Mouse (Mus musculus): ENCODE data around the gene Erh. TPM values are rescaled to one million over a fixed set of nuclear protein-coding genes. Genes with fewer than 3 reads are reported as not detected.

Gene Erh
- total and polyA plus RNA-seq, 3 experiments = 74.3 to 279 (median 121) TPM

DNA sequence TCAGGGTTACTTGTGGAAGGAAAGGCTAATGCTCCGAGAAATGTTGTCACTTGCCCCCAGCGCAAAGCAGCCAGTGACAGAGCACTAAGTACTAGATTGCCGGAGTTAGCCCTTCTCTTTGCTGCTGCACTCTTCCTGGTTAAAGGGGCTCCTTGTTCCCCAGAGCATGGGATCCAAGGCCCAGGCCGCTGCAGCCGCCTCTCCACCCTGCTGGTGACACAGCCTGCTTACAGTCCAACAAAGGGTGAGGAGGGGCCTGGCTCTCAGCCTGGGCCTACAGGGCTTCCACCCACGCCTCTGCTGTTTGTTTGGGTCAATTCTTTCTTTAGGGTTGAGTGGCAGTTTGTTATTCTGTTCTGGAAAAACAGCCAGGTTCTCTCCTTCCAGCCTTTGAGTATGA lies 45.4 kb downstream of the Erh start:
- H3K4me1 ChIP-seq (ENCODE audit: insufficient read depth, low read depth, low read length) = no peaks in the 10 kb centered on the region
- TF ChIP-seq TAL1 (conservative IDR thresholded peaks at IDR 0.05; ENCODE audit: low read depth, low read length) = no peak
- no peak for TF ChIP-seq GATA2 (IDR thresholded peaks at IDR 0.05; ENCODE audit: borderline replicate concordance, low read depth, low read length)
- no peak for TF ChIP-seq CTCF (IDR thresholded peaks at IDR 0.05; ENCODE audit: low read depth, low read length)
- no peak for TF ChIP-seq GATA1 (IDR thresholded peaks at IDR 0.05; ENCODE audit: borderline replicate concordance, low read length)
- no peak for TF ChIP-seq POLR2AphosphoS5 (IDR thresholded peaks at IDR 0.05; ENCODE audit: insufficient replicate concordance, low read depth, low read length)
- ATAC-seq (ENCODE audit: extremely low read depth, insufficient number of reproducible peaks, low FRiP score, poor library complexity, severe bottlenecking) (no peak), DNase-seq (ENCODE audit: low spot score) (no peak)
- H3K36me3 ChIP-seq (replicated peaks) = no peaks in the 10 kb centered on the region
- peaks cover 68% of the 10 kb centered on the region for H3K27me3 ChIP-seq (ENCODE audit: insufficient read depth, low read length)
- no peak overlapping the region for H3K4me3 ChIP-seq (ENCODE audit: low read depth, low read length)
- no peaks in the 10 kb centered on the region for H3K9me3 ChIP-seq (replicated peaks)

DNA sequence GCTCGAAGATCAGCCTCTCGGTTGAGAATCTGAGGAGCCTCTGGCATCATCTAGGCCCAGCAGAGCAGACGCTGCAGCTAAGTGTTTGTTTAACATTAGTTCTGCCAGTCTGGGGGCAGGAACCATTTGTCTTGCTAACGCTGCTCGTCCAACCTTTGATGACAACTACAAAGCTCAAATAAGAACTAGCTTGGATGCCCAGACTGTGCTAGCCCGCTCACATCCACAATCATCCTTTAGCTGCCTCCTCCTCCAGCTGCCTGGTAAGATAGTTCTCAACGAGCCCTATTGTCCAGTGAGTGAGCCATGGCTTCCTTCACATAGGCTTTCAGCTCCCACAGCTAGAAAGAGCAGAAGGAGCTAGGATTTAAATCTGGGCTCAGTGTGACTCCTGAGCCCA lies 45.9 kb downstream of the Erh start:
- DNase-seq (ENCODE audit: low spot score) (no peak), ATAC-seq (ENCODE audit: extremely low read depth, insufficient number of reproducible peaks, low FRiP score, poor library complexity, severe bottlenecking) (no peak)
- no peak overlapping the region for H3K4me3 ChIP-seq (ENCODE audit: low read depth, low read length)
- no peaks in the 10 kb centered on the region for H3K9me3 ChIP-seq (replicated peaks)
- TF ChIP-seq GATA2 (IDR thresholded peaks at IDR 0.05; ENCODE audit: borderline replicate concordance, low read depth, low read length) = no peak
- no peak for TF ChIP-seq CTCF (IDR thresholded peaks at IDR 0.05; ENCODE audit: low read depth, low read length)
- TF ChIP-seq POLR2AphosphoS5 (IDR thresholded peaks at IDR 0.05; ENCODE audit: insufficient replicate concordance, low read depth, low read length) = no peak
- TF ChIP-seq GATA1 (IDR thresholded peaks at IDR 0.05; ENCODE audit: borderline replicate concordance, low read length) = no peak
- TF ChIP-seq TAL1 (conservative IDR thresholded peaks at IDR 0.05; ENCODE audit: low read depth, low read length) = no peak
- H3K4me1 ChIP-seq (ENCODE audit: insufficient read depth, low read depth, low read length) = no peaks in the 10 kb centered on the region
- H3K36me3 ChIP-seq (replicated peaks) = no peaks in the 10 kb centered on the region
- peaks cover 66% of the 10 kb centered on the region for H3K27me3 ChIP-seq (ENCODE audit: insufficient read depth, low read length)

DNA sequence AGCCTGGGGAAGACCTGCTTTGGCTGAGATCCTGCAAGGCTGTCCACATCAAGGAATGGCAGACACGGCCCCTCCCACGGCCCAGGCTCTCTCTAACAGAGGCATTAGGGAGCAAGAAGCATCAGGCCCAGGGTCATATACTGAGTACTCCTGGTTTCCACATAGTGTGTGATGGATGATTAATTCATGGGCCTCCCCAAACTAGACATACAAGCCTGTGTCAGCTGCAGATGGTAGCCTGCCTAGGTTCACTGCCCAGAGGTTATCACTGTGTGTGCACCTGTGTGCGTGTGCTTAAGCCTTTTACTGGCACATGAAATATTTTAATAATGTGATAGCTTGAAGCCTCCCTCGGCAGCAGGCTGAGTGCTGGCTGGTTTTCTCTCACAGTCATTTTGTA lies 48.2 kb downstream of the Erh start:
- H3K4me1 ChIP-seq (ENCODE audit: insufficient read depth, low read depth, low read length) = no peaks in the 10 kb centered on the region
- no peak for DNase-seq (ENCODE audit: low spot score)
- no peaks in the 10 kb centered on the region for H3K36me3 ChIP-seq (replicated peaks)
- ATAC-seq (ENCODE audit: extremely low read depth, insufficient number of reproducible peaks, low FRiP score, poor library complexity, severe bottlenecking) = no peak
- TF ChIP-seq GATA2 (IDR thresholded peaks at IDR 0.05; ENCODE audit: borderline replicate concordance, low read depth, low read length) = no peak
- no peak for TF ChIP-seq TAL1 (conservative IDR thresholded peaks at IDR 0.05; ENCODE audit: low read depth, low read length)
- no peak for TF ChIP-seq GATA1 (IDR thresholded peaks at IDR 0.05; ENCODE audit: borderline replicate concordance, low read length)
- no peak for TF ChIP-seq CTCF (IDR thresholded peaks at IDR 0.05; ENCODE audit: low read depth, low read length)
- no peak for TF ChIP-seq POLR2AphosphoS5 (IDR thresholded peaks at IDR 0.05; ENCODE audit: insufficient replicate concordance, low read depth, low read length)
- no peaks in the 10 kb centered on the region for H3K9me3 ChIP-seq (replicated peaks)
- no peak overlapping the region for H3K4me3 ChIP-seq (ENCODE audit: low read depth, low read length)
- peaks cover 61% of the 10 kb centered on the region for H3K27me3 ChIP-seq (ENCODE audit: insufficient read depth, low read length)

DNA sequence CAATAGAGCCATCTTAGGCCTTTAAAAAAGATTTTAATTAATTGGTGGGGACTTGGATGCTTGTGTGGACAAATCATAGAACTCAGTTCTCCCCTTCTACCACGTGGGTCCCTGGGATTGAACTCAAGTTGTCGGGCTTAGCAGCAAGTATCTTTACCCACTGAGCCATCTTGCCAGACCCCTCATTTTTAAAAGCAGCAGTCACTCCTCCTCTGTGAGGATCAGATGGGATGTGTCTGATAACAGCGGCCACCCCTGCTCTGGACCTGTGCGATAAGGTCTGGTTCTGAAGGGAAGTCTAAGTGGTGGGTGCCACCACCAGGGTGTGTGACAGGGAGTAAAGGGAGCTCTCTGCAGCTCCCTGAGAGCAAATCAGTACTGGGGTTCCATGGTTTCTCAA lies 48.6 kb downstream of the Erh start:
- TF ChIP-seq GATA2 (IDR thresholded peaks at IDR 0.05; ENCODE audit: borderline replicate concordance, low read depth, low read length) = no peak
- TF ChIP-seq POLR2AphosphoS5 (IDR thresholded peaks at IDR 0.05; ENCODE audit: insufficient replicate concordance, low read depth, low read length) = no peak
- TF ChIP-seq GATA1 (IDR thresholded peaks at IDR 0.05; ENCODE audit: borderline replicate concordance, low read length) = no peak
- TF ChIP-seq TAL1 (conservative IDR thresholded peaks at IDR 0.05; ENCODE audit: low read depth, low read length) = no peak
- TF ChIP-seq CTCF (IDR thresholded peaks at IDR 0.05; ENCODE audit: low read depth, low read length) = no peak
- ATAC-seq (ENCODE audit: extremely low read depth, insufficient number of reproducible peaks, low FRiP score, poor library complexity, severe bottlenecking) = no peak

DNA sequence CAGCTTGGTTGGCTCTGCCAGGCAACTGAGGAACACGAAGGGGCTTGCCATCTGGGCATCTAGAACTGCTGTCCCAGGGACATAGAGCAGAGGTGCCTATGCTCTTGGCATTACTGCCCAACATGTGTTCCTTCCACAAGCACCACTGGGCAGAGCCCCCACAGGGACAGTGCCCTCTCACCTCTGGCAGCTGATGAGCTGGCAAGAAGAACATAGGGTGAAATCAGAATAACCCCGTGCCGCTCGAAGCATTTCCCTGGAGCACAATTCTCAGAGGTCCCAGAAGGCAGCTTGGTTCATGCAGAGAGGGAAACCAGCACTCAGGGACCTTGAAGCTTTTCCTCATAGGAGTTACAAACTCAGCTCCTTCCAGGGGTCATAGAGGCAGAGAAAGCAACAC lies 49.4 kb downstream of the Erh start:
- Histone ChIP-seq H3K4me3 (ENCODE audit: low read depth, low read length) (no peak overlapping the region), H3K27me3 (ENCODE audit: insufficient read depth, low read length) (peaks cover 58% of the 10 kb centered on the region), H3K4me1 (ENCODE audit: insufficient read depth, low read depth, low read length) (no peaks in the 10 kb centered on the region), H3K9me3 (replicated peaks) (no peaks in the 10 kb centered on the region), H3K36me3 (replicated peaks) (no peaks in the 10 kb centered on the region)
- TF ChIP-seq GATA2 (IDR thresholded peaks at IDR 0.05; ENCODE audit: borderline replicate concordance, low read depth, low read length) (no peak), GATA1 (IDR thresholded peaks at IDR 0.05; ENCODE audit: borderline replicate concordance, low read length) (no peak), TAL1 (conservative IDR thresholded peaks at IDR 0.05; ENCODE audit: low read depth, low read length) (no peak), CTCF (IDR thresholded peaks at IDR 0.05; ENCODE audit: low read depth, low read length) (no peak), POLR2AphosphoS5 (IDR thresholded peaks at IDR 0.05; ENCODE audit: insufficient replicate concordance, low read depth, low read length) (no peak)
- ATAC-seq (ENCODE audit: extremely low read depth, insufficient number of reproducible peaks, low FRiP score, poor library complexity, severe bottlenecking) (no peak), DNase-seq (ENCODE audit: low spot score) (no peak)

More for the DNA sequence above, 48.6 kb downstream of the Erh start:
- no peaks in the 10 kb centered on the region for H3K36me3 ChIP-seq (replicated peaks)
- H3K9me3 ChIP-seq (replicated peaks) = no peaks in the 10 kb centered on the region
- no peak for DNase-seq (ENCODE audit: low spot score)
- H3K4me3 ChIP-seq (ENCODE audit: low read depth, low read length) = no peak overlapping the region
- H3K4me1 ChIP-seq (ENCODE audit: insufficient read depth, low read depth, low read length) = no peaks in the 10 kb centered on the region
- H3K27me3 ChIP-seq (ENCODE audit: insufficient read depth, low read length) = peaks cover 61% of the 10 kb centered on the region

DNA sequence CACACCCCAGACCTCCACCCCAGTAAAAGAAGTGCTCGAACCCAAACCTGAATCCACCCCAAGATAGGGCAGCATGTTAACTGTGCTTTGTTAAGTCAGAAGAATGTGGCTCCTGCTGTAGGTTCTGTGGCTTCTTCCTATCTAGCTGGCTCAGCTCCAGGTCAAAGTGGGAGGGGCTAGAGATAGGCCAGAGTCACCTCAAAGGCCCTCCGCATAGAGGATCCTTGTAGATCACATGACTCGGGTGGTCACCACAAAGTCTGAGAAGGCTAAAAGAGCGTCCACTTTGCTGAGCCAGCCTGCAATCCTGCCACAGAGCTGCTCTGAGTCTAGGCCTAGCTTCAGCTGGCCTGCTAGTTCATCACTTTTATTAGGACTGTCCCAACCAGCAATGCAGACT lies 50.0 kb downstream of the Erh start:
- ATAC-seq (ENCODE audit: extremely low read depth, insufficient number of reproducible peaks, low FRiP score, poor library complexity, severe bottlenecking) (no peak), DNase-seq (ENCODE audit: low spot score) (no peak)
- no peaks in the 10 kb centered on the region for H3K9me3 ChIP-seq (replicated peaks)
- no peaks in the 10 kb centered on the region for H3K4me1 ChIP-seq (ENCODE audit: insufficient read depth, low read depth, low read length)
- no peak overlapping the region for H3K4me3 ChIP-seq (ENCODE audit: low read depth, low read length)
- peaks cover 53% of the 10 kb centered on the region for H3K27me3 ChIP-seq (ENCODE audit: insufficient read depth, low read length)
- H3K36me3 ChIP-seq (replicated peaks) = no peaks in the 10 kb centered on the region
- TF ChIP-seq POLR2AphosphoS5 (IDR thresholded peaks at IDR 0.05; ENCODE audit: insufficient replicate concordance, low read depth, low read length) = no peak
- TF ChIP-seq GATA1 (IDR thresholded peaks at IDR 0.05; ENCODE audit: borderline replicate concordance, low read length) = no peak
- no peak for TF ChIP-seq TAL1 (conservative IDR thresholded peaks at IDR 0.05; ENCODE audit: low read depth, low read length)
- no peak for TF ChIP-seq CTCF (IDR thresholded peaks at IDR 0.05; ENCODE audit: low read depth, low read length)
